Mouse (Mus musculus) neural tube, embryonic 14.5 days (tissue): ENCODE results near the gene H13. TPM values are rescaled to one million over a fixed set of nuclear protein-coding genes. Genes with fewer than 3 reads are reported as not detected.
A peak's percentile ranks its signal among the peaks of the same experiment; 100 is the strongest.

Experiments
- ATAC-seq: fragments of 200-750 bp; cut with Nextera tagmentation; 2 replicates; pipeline ENCODE4 v1.8.0; 2017; ENCODE audit warnings: low read depth, mild to moderate bottlenecking, moderate TSS enrichment, moderate library complexity
- H3K27ac ChIP-seq: fragments of 300-500 bp; sonication (generic); 2 replicates; pipeline ENCODE4 v1.5.1; 2014; ENCODE audit warnings: low read depth, mild to moderate bottlenecking, control low read depth, low read length, moderate library complexity, mixed read lengths
- H3K27me3 ChIP-seq: fragments of 300-500 bp; sonication (generic); 2 replicates; pipeline ENCODE4 v1.6.1; 2014; ENCODE audit warnings: low read length; ENCODE audit not compliant: control insufficient read depth, insufficient read depth
- H3K36me3 ChIP-seq: fragments of 300-500 bp; sonication (generic); 2 replicates; pipeline ENCODE4 v1.6.1; 2014; ENCODE audit warnings: low read length, mixed read lengths; ENCODE audit not compliant: control insufficient read depth, insufficient read depth
- H3K4me1 ChIP-seq: fragments of 300-500 bp; sonication (generic); 2 replicates; pipeline ENCODE4 v1.6.1; 2014; ENCODE audit warnings: low read length; ENCODE audit not compliant: control insufficient read depth, insufficient read depth
- H3K4me2 ChIP-seq: fragments of 300-500 bp; sonication (generic); 2 replicates; pipeline ENCODE4 v1.6.1; 2014; ENCODE audit warnings: mild to moderate bottlenecking, low read depth, low read length, control low read depth
- H3K4me3 ChIP-seq: fragments of 300-500 bp; sonication (generic); 2 replicates; pipeline ENCODE4 v1.5.1; 2014; ENCODE audit warnings: low read depth, low read length, control low read depth, mixed read lengths
- H3K9ac ChIP-seq: fragments of 300-500 bp; sonication (generic); replicated peaks from 2 replicates; pipeline ENCODE4 v1.6.1; 2014; ENCODE audit warnings: low read depth, mild to moderate bottlenecking, control low read depth, low read length, mixed read lengths
- H3K9me3 ChIP-seq: fragments of 300-500 bp; sonication (generic); 2 replicates; pipeline ENCODE4 v1.6.1; 2016; ENCODE audit warnings: low read length; ENCODE audit not compliant: control insufficient read depth
- WGBS: fragments of 180-500 bp; shearing (Covaris S2); extraction: QIAGEN DNeasy Blood & Tissue Kit; methylation state at CpG from one replicate; pipeline ENCODE4 v1.1.7; 2014; 5-methylcytosine and 5-hydroxymethylcytosine counted together
- polyA plus RNA-seq: library from polyadenylated mRNA; unstranded; fragments of >200 nt; fragmentation: Nextera tagmentation; extraction: Ambion mirVana; gene quantifications from 2 replicates; pipeline ENCODE4 v1.2.1, GENCODE M21; 2014

The H13 gene
- polyA plus RNA-seq, 1 experiment from 2014 or later: 160 TPM

DNA sequence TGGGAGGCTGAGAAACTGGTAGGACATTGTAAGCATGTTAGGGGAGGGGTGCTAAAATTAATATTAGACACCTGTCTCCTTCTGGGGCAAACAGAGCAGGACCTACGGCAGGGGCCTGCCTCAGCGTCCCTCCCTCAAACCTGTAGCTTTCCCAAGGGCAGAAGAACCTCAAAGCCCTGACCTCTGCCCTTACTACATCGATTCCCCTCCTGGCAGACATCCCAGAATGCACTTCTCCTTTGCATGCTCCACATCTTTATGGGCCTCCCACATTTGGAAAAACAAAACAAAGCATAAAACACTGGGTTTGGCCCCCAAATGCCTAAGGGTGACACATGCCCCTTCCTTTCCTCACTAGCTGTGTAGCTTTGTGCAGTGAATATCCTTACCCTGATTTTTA is 40.0 kb upstream of the H13 start:
- Histone ChIP-seq H3K4me1 (peaks cover 7% of the 10 kb centered on the region; the same call in 1 of the 2 replicates), H3K27me3 (peaks cover 15% of the 10 kb centered on the region; the same call in 1 of the 2 replicates)

DNA sequence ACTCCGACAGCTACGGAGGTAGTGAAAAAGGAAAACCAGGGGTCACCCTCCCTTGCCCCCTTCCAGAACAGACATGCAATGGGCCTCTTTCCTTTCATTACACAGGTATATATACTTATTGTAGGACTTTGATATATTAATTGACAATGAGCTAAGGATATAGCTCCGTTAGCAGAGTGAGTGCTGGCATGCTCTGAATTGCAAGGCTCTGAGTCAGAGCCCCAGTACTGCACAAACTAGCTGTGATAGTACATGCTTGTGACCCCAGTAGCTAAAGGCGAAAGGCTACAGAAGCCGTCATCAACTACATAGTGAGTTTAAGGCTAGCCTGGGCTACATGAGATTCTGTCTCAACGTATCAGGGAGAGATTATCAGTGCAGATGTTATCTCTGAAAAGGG is 39.4 kb upstream of the H13 start:
- H3K4me3 ChIP-seq: no peak overlapping the region
- no peak overlapping the region for H3K9ac ChIP-seq
- H3K4me2 ChIP-seq: no peak overlapping the region
- peaks cover 15% of the 10 kb centered on the region; the same call in 1 of the 2 replicates for H3K27me3 ChIP-seq
- no peak overlapping the region for H3K27ac ChIP-seq
- WGBS: 93% methylated on average over 6 of the region's 6 CpGs
- H3K9me3 ChIP-seq: no peaks in the 10 kb centered on the region
- no peak for ATAC-seq
- H3K4me1 ChIP-seq: peaks cover 7% of the 10 kb centered on the region; the same call in 1 of the 2 replicates
- H3K36me3 ChIP-seq: no peaks in the 10 kb centered on the region

More for the DNA sequence above, 40.0 kb upstream of the H13 start:
- no peak overlapping the region for H3K4me2 ChIP-seq
- H3K27ac ChIP-seq: no peak overlapping the region
- 38% methylated on average over 3 of the region's 3 CpGs for WGBS
- ATAC-seq: no peak
- no peak overlapping the region for H3K4me3 ChIP-seq
- H3K9me3 ChIP-seq: no peaks in the 10 kb centered on the region
- no peak overlapping the region for H3K9ac ChIP-seq
- no peaks in the 10 kb centered on the region for H3K36me3 ChIP-seq

DNA sequence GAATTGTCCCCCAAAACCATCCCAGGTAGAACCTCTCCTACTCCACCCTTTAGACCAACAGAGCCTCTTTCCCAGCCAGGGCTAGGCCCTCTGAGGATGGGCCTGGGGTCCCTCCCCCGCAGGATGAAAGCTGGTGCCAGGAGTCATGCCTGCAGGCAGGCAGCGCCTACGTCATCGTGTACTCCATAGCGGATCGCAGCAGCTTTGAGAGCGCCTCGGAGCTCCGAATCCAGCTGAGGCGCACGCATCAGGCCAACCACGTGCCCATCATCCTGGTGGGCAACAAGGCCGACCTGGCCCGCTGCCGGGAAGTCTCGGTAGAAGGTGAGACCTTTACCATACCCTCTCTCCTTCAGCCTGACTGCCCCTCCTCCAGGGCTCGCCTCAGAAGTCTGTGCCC is 35.9 kb upstream of the H13 start:
- Histone ChIP-seq H3K4me2 (0 out of 2 replicates have a peak overlapping the region, but pooled peaks have one; percentile 7), H3K27me3 (0 out of 2 replicates have a peak, but pooled peaks cover under 1% of the 10 kb centered on the region), H3K4me3 (no peak overlapping the region), H3K9ac (no peak overlapping the region), H3K36me3 (no peaks in the 10 kb centered on the region), H3K4me1 (no peaks in the 10 kb centered on the region), H3K27ac (no peak overlapping the region), H3K9me3 (no peaks in the 10 kb centered on the region)
- WGBS: 42% methylated on average over 17 of the region's 17 CpGs
- ATAC-seq: peak; percentile 21; the same call in 1 of the 2 replicates

DNA sequence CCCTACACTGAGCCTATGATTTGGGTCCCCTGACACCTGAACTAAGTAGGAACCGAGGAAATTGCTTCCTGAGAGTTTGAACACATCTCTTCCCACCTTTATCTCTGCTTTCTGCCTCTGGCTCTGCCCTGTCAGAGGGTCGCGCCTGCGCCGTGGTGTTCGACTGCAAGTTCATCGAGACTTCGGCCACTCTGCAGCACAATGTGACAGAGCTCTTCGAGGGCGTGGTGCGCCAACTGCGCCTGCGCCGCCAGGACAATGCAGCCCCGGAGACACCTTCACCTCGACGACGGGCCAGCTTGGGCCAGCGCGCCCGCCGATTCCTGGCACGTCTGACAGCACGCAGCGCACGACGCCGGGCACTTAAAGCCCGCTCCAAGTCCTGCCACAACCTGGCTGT is 35.0 kb upstream of the H13 start:
- WGBS: 74% methylated on average over 29 of the region's 29 CpGs
- no peak overlapping the region for H3K4me3 ChIP-seq

DNA sequence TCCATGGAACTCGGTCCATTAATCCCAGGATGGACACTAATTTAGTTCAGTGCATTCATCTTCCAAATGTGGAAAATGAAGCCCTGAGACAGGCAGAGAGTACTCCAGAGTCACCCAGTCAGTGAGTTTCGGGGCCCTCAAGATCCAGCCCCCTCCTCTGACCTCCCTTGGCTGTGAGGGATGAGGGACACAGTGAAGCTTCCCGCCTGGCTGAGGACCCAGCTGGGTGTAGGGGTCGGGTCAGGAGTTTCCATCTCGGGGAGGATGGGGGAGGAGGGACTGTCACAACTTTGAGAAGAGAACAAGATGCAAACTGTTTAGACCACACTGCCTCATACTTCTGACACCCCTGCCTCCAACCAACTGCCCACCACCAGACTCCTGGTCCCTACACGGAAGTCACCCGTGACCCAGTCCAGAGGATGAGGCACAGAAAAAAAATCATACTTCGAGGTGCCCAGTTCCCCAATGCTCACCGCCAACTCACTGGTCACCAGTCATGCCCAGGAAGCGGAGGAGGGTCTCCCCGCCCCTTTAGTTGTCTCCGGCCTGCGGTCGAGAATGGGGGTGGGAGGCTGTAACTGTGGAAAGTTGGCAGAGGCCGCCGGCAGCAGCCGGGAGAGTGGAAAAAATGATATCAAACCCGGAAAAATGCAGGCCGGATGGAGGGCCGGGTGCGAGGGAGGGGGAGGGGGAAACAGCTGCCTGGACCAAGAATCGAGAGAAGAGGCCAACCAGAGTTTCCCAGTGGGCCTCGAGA is 32.8 kb upstream of the H13 start:
- Histone ChIP-seq H3K4me3 (no peak overlapping the region), H3K4me2 (no peak overlapping the region), H3K36me3 (no peaks in the 10 kb centered on the region), H3K27ac (no peak overlapping the region), H3K4me1 (no peaks in the 10 kb centered on the region), H3K9me3 (no peaks in the 10 kb centered on the region), H3K9ac (no peak overlapping the region), H3K27me3 (no peaks in the 10 kb centered on the region)
- 76% methylated on average over 23 of the region's 23 CpGs for WGBS
- no peak for ATAC-seq

More for the DNA sequence above, 35.0 kb upstream of the H13 start:
- Histone ChIP-seq H3K9ac (no peak overlapping the region), H3K9me3 (no peaks in the 10 kb centered on the region), H3K27ac (no peak overlapping the region), H3K36me3 (no peaks in the 10 kb centered on the region), H3K4me1 (no peaks in the 10 kb centered on the region), H3K4me2 (no peak overlapping the region), H3K27me3 (no peaks in the 10 kb centered on the region)
- no peak for ATAC-seq

DNA sequence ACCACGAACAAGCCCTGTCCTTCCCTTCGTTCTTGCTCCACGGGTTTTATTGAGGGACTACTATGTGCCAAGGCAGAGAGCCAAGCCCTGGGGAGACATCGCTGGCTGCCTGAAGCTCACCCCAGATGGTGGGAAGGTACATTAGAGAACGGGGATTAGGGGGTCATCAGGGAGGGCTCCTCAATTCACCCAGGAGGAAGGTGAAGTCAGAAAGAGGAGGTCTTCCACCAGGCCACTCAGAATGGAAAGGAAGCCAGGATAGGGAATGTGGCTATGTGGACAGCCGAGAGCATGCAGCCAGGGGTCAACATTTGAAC is 32.3 kb upstream of the H13 start:
- Histone ChIP-seq H3K27ac (no peak overlapping the region), H3K4me3 (no peak overlapping the region), H3K4me2 (no peak overlapping the region), H3K27me3 (no peaks in the 10 kb centered on the region), H3K4me1 (no peaks in the 10 kb centered on the region), H3K9me3 (no peaks in the 10 kb centered on the region), H3K9ac (no peak overlapping the region), H3K36me3 (no peaks in the 10 kb centered on the region)
- 81% methylated on average over 6 of the region's 6 CpGs for WGBS
- no peak for ATAC-seq

DNA sequence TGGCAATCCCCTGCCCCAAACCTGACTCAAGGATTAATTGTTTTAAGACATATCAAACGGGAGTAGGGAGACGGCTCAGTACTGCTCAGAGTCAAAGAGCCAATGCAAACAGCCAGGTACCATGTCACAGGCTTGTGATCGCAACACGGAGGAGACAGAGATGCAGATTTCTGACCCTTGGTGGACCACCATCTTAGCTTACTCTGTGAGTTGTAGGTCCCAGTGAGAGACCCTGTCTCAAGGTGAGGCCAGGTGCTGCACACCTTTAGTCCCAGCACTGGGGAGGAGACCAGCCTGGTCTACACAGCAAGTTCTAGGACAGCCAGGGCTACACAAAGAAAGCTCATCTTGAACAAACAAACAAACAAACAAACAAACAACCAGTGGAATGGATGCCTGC is 31.9 kb upstream of the H13 start:
- no peaks in the 10 kb centered on the region for H3K36me3 ChIP-seq
- H3K9me3 ChIP-seq: no peaks in the 10 kb centered on the region
- H3K27me3 ChIP-seq: no peaks in the 10 kb centered on the region
- no peak overlapping the region for H3K4me2 ChIP-seq
- H3K4me1 ChIP-seq: no peaks in the 10 kb centered on the region
- 90% methylated on average over 4 of the region's 4 CpGs for WGBS
- ATAC-seq: no peak
- no peak overlapping the region for H3K9ac ChIP-seq
- H3K4me3 ChIP-seq: no peak overlapping the region
- no peak overlapping the region for H3K27ac ChIP-seq

DNA sequence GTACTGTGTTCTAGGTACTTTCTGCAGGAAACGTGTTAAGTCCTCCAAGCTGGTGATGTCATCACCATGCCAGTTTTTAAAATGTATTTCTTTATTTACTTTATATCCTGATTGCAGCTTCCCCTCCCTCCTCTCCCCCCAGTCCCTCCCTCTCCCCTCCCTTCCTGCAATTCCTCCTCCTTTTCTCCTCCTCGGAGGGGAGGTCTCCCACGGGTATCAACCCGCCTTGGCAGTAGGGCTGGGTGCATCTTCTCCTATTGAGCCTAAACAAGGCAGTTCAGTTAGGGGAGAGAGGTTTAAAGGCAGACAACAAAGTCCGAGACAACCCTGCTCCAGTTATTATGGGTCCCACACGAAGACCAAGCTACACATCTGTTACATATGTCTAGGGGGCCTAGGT is 30.4 kb upstream of the H13 start:
- Histone ChIP-seq H3K36me3 (no peaks in the 10 kb centered on the region), H3K4me3 (no peak overlapping the region), H3K9ac (no peak overlapping the region), H3K27ac (no peak overlapping the region), H3K4me2 (no peak overlapping the region), H3K4me1 (no peaks in the 10 kb centered on the region), H3K27me3 (no peaks in the 10 kb centered on the region), H3K9me3 (no peaks in the 10 kb centered on the region)
- 54% methylated on average over 6 of the region's 6 CpGs for WGBS
- ATAC-seq: no peak

DNA sequence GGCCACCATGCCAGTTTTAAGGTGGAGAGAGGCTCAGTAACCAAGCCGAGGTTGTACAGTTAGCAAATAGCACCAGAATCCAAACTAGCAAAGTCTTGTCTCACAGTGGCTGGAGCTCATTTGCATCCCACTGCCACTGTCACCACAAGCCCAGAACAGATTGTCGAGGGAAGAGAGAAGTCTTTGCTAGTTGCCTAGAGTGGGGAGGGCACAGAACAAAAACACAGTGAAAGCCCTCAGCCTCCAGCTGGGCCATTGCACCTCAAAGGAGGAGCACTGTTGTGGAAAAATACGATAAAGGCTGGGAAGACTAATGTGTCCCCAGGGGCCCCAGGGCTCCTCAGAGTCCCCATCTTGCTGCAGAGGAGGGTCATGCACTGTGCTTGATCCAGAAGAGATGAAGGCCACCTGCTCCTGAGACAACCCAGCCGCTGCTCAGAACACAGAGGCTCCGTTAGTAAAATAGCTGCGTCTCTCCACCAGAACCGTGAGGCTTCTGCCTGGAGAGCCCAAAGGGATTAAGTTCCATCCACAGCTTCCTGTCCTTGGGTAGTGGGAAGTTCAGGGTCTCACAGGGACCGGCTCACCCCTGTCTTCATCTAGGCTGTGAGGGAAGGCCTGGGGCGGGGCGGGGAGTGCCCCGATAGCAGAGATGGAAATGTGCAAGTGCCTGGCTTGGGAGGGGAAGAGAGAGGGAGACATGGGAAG is 29.7 kb upstream of the H13 start:
- Histone ChIP-seq H3K9me3 (no peaks in the 10 kb centered on the region), H3K4me1 (no peaks in the 10 kb centered on the region), H3K4me2 (no peak overlapping the region), H3K27me3 (no peaks in the 10 kb centered on the region), H3K9ac (no peak overlapping the region), H3K36me3 (no peaks in the 10 kb centered on the region), H3K4me3 (no peak overlapping the region), H3K27ac (no peak overlapping the region)
- 12% methylated on average over 11 of the region's 11 CpGs for WGBS
- ATAC-seq: no peak
